Mouse (Mus musculus) neural tube, embryonic 12.5 days (tissue): Measurements from ENCODE around the gene Rgs13. TPM values are rescaled to one million over a fixed set of nuclear protein-coding genes. Genes with fewer than 3 reads are reported as not detected.
"Not testable (repeated sequence)": the region's sequence is repeated elsewhere in the genome, so short reads cannot be mapped to it uniquely, and the experiment has no call there.

Source experiments
- ATAC-seq: fragments of 200-750 bp; cut with Nextera tagmentation; 2 replicates; pipeline ENCODE4 v1.8.0; 2017; ENCODE audit warnings: low read depth, mild to moderate bottlenecking, moderate TSS enrichment, moderate library complexity; ENCODE audit not compliant: low FRiP score
- H3K27ac ChIP-seq: fragments of 300-500 bp; sonication (generic); 2 replicates; pipeline ENCODE4 v1.5.1; 2016
- H3K27me3 ChIP-seq: fragments of 300-500 bp; sonication (generic); replicated peaks from 2 replicates; pipeline ENCODE4 v1.6.1; 2016; ENCODE audit warnings: mild to moderate bottlenecking
- H3K36me3 ChIP-seq: fragments of 300-500 bp; sonication (generic); 2 replicates; pipeline ENCODE4 v1.6.1; 2016; ENCODE audit warnings: mild to moderate bottlenecking
- H3K4me1 ChIP-seq: fragments of 300-500 bp; sonication (generic); 2 replicates; pipeline ENCODE4 v1.6.1; 2016
- H3K4me2 ChIP-seq: fragments of 300-500 bp; sonication (generic); replicated peaks from 2 replicates; pipeline ENCODE4 v1.6.1; 2016; ENCODE audit warnings: mild to moderate bottlenecking
- H3K4me3 ChIP-seq: fragments of 300-500 bp; sonication (generic); 2 replicates; pipeline ENCODE4 v1.5.1; 2016
- H3K9ac ChIP-seq: fragments of 300-500 bp; sonication (generic); 2 replicates; pipeline ENCODE4 v1.6.1; 2016; ENCODE audit warnings: mild to moderate bottlenecking
- H3K9me3 ChIP-seq: fragments of 300-500 bp; sonication (generic); 2 replicates; pipeline ENCODE4 v1.6.1; 2016; ENCODE audit warnings: mild to moderate bottlenecking
- WGBS: fragments of 180-500 bp; shearing (Covaris S2); methylation state at CpG from one replicate; pipeline ENCODE4 v1.1.7; 2016; 5-methylcytosine and 5-hydroxymethylcytosine counted together
- polyA plus RNA-seq: library from polyadenylated mRNA; unstranded; fragments of >200 nt; fragmentation: Nextera tagmentation; extraction: Ambion mirVana; gene quantifications from 2 replicates; pipeline ENCODE4 v1.2.1, GENCODE M21; 2016

The Rgs13 gene
- polyA plus RNA-seq, 1 experiment from 2014 or later: 0.41 TPM

- H3K27ac ChIP-seq, H3K4me1 ChIP-seq, H3K4me3 ChIP-seq, H3K4me2 ChIP-seq, ATAC-seq, H3K36me3 ChIP-seq, H3K9me3 ChIP-seq, H3K9ac ChIP-seq, H3K27me3 ChIP-seq: not testable (repeated sequence)
- 87% methylated on average over 2 of the region's 2 CpGs for WGBS
Observed at GRCm38 (mm10) chr1:144141398-144141797, 35.8 kb downstream of the Rgs13 start.

GRCm38 (mm10) chr1:144139847-144140246 lies 37.3 kb downstream of the Rgs13 start:
- H3K36me3 ChIP-seq: no peaks in the 10 kb centered on the region
- 85% methylated on average over 1 of the region's 1 CpGs for WGBS
- no peaks in the 10 kb centered on the region for H3K9me3 ChIP-seq
- no peak for ATAC-seq
- no peaks in the 10 kb centered on the region for H3K4me1 ChIP-seq
- no peak overlapping the region for H3K4me2 ChIP-seq
- H3K27me3 ChIP-seq: no peaks in the 10 kb centered on the region
- H3K4me3 ChIP-seq: no peak overlapping the region
- H3K27ac ChIP-seq: no peak overlapping the region
- H3K9ac ChIP-seq: no peak overlapping the region

GRCm38 (mm10) chr1:144127965-144128364 lies 49.2 kb downstream of the Rgs13 start:
- Histone ChIP-seq H3K9me3 (no peaks in the 10 kb centered on the region), H3K4me2 (no peak overlapping the region), H3K9ac (no peak overlapping the region), H3K4me3 (no peak overlapping the region), H3K36me3 (no peaks in the 10 kb centered on the region), H3K4me1 (no peaks in the 10 kb centered on the region), H3K27ac (no peak overlapping the region), H3K27me3 (no peaks in the 10 kb centered on the region)
- 89% methylated on average over 7 of the region's 7 CpGs for WGBS
- no peak for ATAC-seq

- Histone ChIP-seq H3K4me2 (no peak overlapping the region), H3K27me3 (no peaks in the 10 kb centered on the region)
- 88% methylated on average over 4 of the region's 4 CpGs for WGBS
Observed at GRCm38 (mm10) chr1:144120042-144120441, 57.1 kb downstream of the Rgs13 start.

GRCm38 (mm10) chr1:144119456-144119855 lies 57.7 kb downstream of the Rgs13 start:
- H3K9me3 ChIP-seq: no peaks in the 10 kb centered on the region
- 60% methylated on average over 2 of the region's 2 CpGs for WGBS
- no peaks in the 10 kb centered on the region for H3K36me3 ChIP-seq
- no peaks in the 10 kb centered on the region for H3K27me3 ChIP-seq
- no peak for ATAC-seq
- no peak overlapping the region for H3K4me2 ChIP-seq
- H3K27ac ChIP-seq: no peak overlapping the region
- H3K4me1 ChIP-seq: no peaks in the 10 kb centered on the region
- H3K9ac ChIP-seq: no peak overlapping the region
- H3K4me3 ChIP-seq: no peak overlapping the region

More at GRCm38 (mm10) chr1:144120042-144120441, 57.1 kb downstream of the Rgs13 start:
- Histone ChIP-seq H3K27ac (no peak overlapping the region), H3K4me1 (no peaks in the 10 kb centered on the region), H3K9ac (no peak overlapping the region), H3K4me3 (no peak overlapping the region), H3K36me3 (no peaks in the 10 kb centered on the region), H3K9me3 (no peaks in the 10 kb centered on the region)
- no peak for ATAC-seq

- Histone ChIP-seq H3K4me1 (no peaks in the 10 kb centered on the region), H3K9ac (no peak overlapping the region), H3K9me3 (no peaks in the 10 kb centered on the region; the same call in 1 of the 2 replicates), H3K4me2 (no peak overlapping the region), H3K4me3 (no peak overlapping the region), H3K27me3 (no peaks in the 10 kb centered on the region), H3K36me3 (no peaks in the 10 kb centered on the region), H3K27ac (no peak overlapping the region)
- WGBS: 92% methylated on average over 6 of the region's 6 CpGs
- no peak for ATAC-seq
Observed at GRCm38 (mm10) chr1:144115848-144116727, 61.1 kb downstream of the Rgs13 start.

GRCm38 (mm10) chr1:144113438-144114074 lies 63.6 kb downstream of the Rgs13 start:
- Histone ChIP-seq H3K27me3 (no peaks in the 10 kb centered on the region), H3K9me3 (no peaks in the 10 kb centered on the region; the same call in 1 of the 2 replicates), H3K36me3 (no peaks in the 10 kb centered on the region), H3K4me1 (no peaks in the 10 kb centered on the region), H3K9ac (no peak overlapping the region), H3K27ac (no peak overlapping the region), H3K4me2 (no peak overlapping the region), H3K4me3 (no peak overlapping the region)
- no peak for ATAC-seq
- 82% methylated on average over 6 of the region's 6 CpGs for WGBS

GRCm38 (mm10) chr1:144112946-144113345 lies 64.2 kb downstream of the Rgs13 start:
- ATAC-seq: no peak
- Histone ChIP-seq H3K4me1 (no peaks in the 10 kb centered on the region), H3K4me2 (no peak overlapping the region), H3K4me3 (no peak overlapping the region), H3K9ac (no peak overlapping the region), H3K36me3 (no peaks in the 10 kb centered on the region), H3K27ac (no peak overlapping the region), H3K27me3 (no peaks in the 10 kb centered on the region), H3K9me3 (no peaks in the 10 kb centered on the region; the same call in 1 of the 2 replicates)
- WGBS: 78% methylated on average over 2 of the region's 2 CpGs

GRCm38 (mm10) chr1:144098587-144099258 lies 78.4 kb downstream of the Rgs13 start:
- no peak for ATAC-seq
- Histone ChIP-seq H3K36me3 (no peaks in the 10 kb centered on the region), H3K4me1 (no peaks in the 10 kb centered on the region), H3K27ac (no peak overlapping the region), H3K9me3 (no peaks in the 10 kb centered on the region), H3K4me2 (no peak overlapping the region), H3K4me3 (no peak overlapping the region), H3K9ac (no peak overlapping the region), H3K27me3 (no peaks in the 10 kb centered on the region)
- 78% methylated on average over 1 of the region's 1 CpGs for WGBS

- no peaks in the 10 kb centered on the region for H3K9me3 ChIP-seq
- H3K27me3 ChIP-seq: no peaks in the 10 kb centered on the region
- H3K4me2 ChIP-seq: no peak overlapping the region
- H3K36me3 ChIP-seq: no peaks in the 10 kb centered on the region
- no peak overlapping the region for H3K4me3 ChIP-seq
- H3K9ac ChIP-seq: no peak overlapping the region
- H3K27ac ChIP-seq: no peak overlapping the region
- 92% methylated on average over 1 of the region's 1 CpGs for WGBS
- H3K4me1 ChIP-seq: no peaks in the 10 kb centered on the region
- ATAC-seq: no peak
Observed at GRCm38 (mm10) chr1:144090410-144090809, 86.8 kb downstream of the Rgs13 start.
